Mouse (Mus musculus) heart, adult 9 months (tissue): ENCODE measurements around the gene Gm49373.
A peak's percentile ranks its signal among the peaks of the same experiment; 100 is the strongest.

ENCODE experiments used
- DNase-seq, 2 experiments: peaks; one replicate each; pipeline ENCODE4 v3.0.0; 2022; ENCODE audit warnings: low spot score in 2 of 2

Gm49373 gene

GRCm38 (mm10) chr9:21073044-21073840 is at the start of gene Gm49373, which contains the start of gene Fdx1l:
Gene Gm49373 (minus strand): TSS chr9:21073096.
Gene Fdx1l (minus strand): TSS chr9:21073614.
- peak; percentile 90 to 92 for DNase-seq

GRCm38 (mm10) chr9:21121483-21121882 is 48.6 kb upstream of the Gm49373 start:
- no peak for DNase-seq

- no peak for DNase-seq
Observed at GRCm38 (mm10) chr9:21117073-21117472, 44.2 kb upstream of the Gm49373 start.

GRCm38 (mm10) chr9:21115105-21115504 is 42.2 kb upstream of the Gm49373 start:
- no peak for DNase-seq

- no peak for DNase-seq
Observed at GRCm38 (mm10) chr9:21114190-21114589, 41.3 kb upstream of the Gm49373 start.

GRCm38 (mm10) chr9:21113751-21114150 is 40.9 kb upstream of the Gm49373 start:
- DNase-seq = no peak

- no peak for DNase-seq
Observed at GRCm38 (mm10) chr9:21107607-21108237, 34.8 kb upstream of the Gm49373 start.

GRCm38 (mm10) chr9:21105760-21106564 is 33.1 kb upstream of the Gm49373 start:
- no peak for DNase-seq

GRCm38 (mm10) chr9:21104814-21105213 is 31.9 kb upstream of the Gm49373 start:
- DNase-seq = no peak

- DNase-seq = no peak
Observed at GRCm38 (mm10) chr9:21102076-21102475, 29.2 kb upstream of the Gm49373 start.

GRCm38 (mm10) chr9:21100447-21101161 is 27.7 kb upstream of the Gm49373 start:
- DNase-seq = no peak

- peak in 1 of 2 experiments; percentile 18 for DNase-seq
Observed at GRCm38 (mm10) chr9:21097793-21098192, 24.9 kb upstream of the Gm49373 start.

- DNase-seq = no peak
Observed at GRCm38 (mm10) chr9:21095958-21096357, 23.1 kb upstream of the Gm49373 start.

GRCm38 (mm10) chr9:21093423-21093822 is 20.5 kb upstream of the Gm49373 start:
- DNase-seq = no peak

GRCm38 (mm10) chr9:21091707-21092320 is 18.9 kb upstream of the Gm49373 start, which contains the start of the genes Gm38431 and Raver1:
Gene Gm38431 (minus strand): TSS chr9:21091997.
Gene Raver1 (minus strand): TSS chr9:21092008.
- peak; percentile 97 to 98 for DNase-seq

GRCm38 (mm10) chr9:21090972-21091706 is 18.2 kb upstream of the Gm49373 start:
- DNase-seq = no peak

- no peak for DNase-seq
Observed at GRCm38 (mm10) chr9:21090537-21090936, 17.6 kb upstream of the Gm49373 start.

GRCm38 (mm10) chr9:21083324-21083723 is 10.4 kb upstream of the Gm49373 start:
- DNase-seq = no peak

GRCm38 (mm10) chr9:21081127-21081526 is 8.2 kb upstream of the Gm49373 start:
- no peak for DNase-seq

- no peak for DNase-seq
Observed at GRCm38 (mm10) chr9:21075625-21076024, 2.7 kb upstream of the Gm49373 start.
